In the genomic region with DNA sequence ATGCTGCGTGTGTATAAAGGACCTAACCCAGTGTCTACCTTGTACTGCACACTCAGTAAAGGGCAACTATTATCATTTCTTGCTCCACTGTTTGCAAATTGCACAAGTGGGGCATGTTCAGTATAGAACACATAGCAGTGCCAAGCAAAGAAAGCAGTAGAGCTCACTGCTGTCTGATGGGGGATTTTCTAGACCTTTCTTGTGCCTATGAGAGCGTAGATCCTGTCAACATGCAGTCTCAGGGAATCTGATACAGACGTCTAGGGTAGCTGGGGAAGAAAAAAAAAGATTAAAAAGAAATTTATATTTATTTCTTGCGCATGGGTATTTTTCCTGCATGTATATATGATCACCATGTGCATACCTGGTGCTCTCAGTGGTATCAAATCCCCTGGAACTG, we compare ENCODE assay signal across 10 mouse cellular contexts. TPM values are rescaled to one million over a fixed set of nuclear protein-coding genes. Genes with fewer than 3 reads are reported as not detected.
DNase-seq lines count a peak whose midpoint lies in the region; ATAC-seq and TF ChIP-seq lines count a peak whose summit lies in the region.
"Had no signal": no experiment of that assay in that cellular context is flagged by ENCODE, and none has a peak within 500 bp of the region (broad histone marks: within the 10 kb centered on the region; RNA-seq: fewer than 3 reads in every experiment).

No protein-coding gene starts in this region.

- peak overlapping the region; percentile 63 for H3K27ac ChIP-seq in kidney, adult 2 months (ENCODE audit: insufficient read depth, low read depth, low read length)
- peak overlapping the region; percentile 81 for H3K27ac ChIP-seq in ES-Bruce4 (ENCODE audit: insufficient read depth, low read length)
- H3K27ac ChIP-seq in limb, embryonic 15.5 days: peak overlapping the region; percentile 90
- H3K27ac ChIP-seq: liver, embryonic 15.5 days had no signal

- 86% methylated on average over 4 of the region's 4 CpGs for WGBS in kidney, adult 2 months
- WGBS in limb, embryonic 15.5 days: 83% methylated on average over 4 of the region's 4 CpGs

- TF ChIP-seq EP300 in ES-Bruce4 (IDR thresholded peaks at IDR 0.05; ENCODE audit: insufficient read depth, low read depth, low read length): no peak

- H3K27me3 ChIP-seq in kidney, adult 2 months (replicated peaks; ENCODE audit: control insufficient read depth, insufficient read depth, low read length): no peaks in the 10 kb centered on the region
- H3K27me3 ChIP-seq in ES-Bruce4 (ENCODE audit: control insufficient read depth, insufficient read depth, low read length, poor library complexity, severe bottlenecking): no peaks in the 10 kb centered on the region
- H3K27me3 ChIP-seq in limb, embryonic 15.5 days: no peaks in the 10 kb centered on the region

- H3K9ac ChIP-seq in ES-Bruce4 (ENCODE audit: low read depth, poor library complexity, severe bottlenecking): peak overlapping the region; percentile 70
- H3K9ac ChIP-seq in limb, embryonic 15.5 days: no peak overlapping the region
- H3K9ac ChIP-seq: liver, embryonic 15.5 days had no signal

- H3K36me3 ChIP-seq in kidney, adult 2 months (ENCODE audit: control insufficient read depth, insufficient read depth, low read length): no peaks in the 10 kb centered on the region
- peaks cover 3% of the 10 kb centered on the region; the same call in 1 of the 2 replicates for H3K36me3 ChIP-seq in ES-Bruce4 (ENCODE audit: control insufficient read depth, insufficient read depth, low read length, poor library complexity, severe bottlenecking)
- no peaks in the 10 kb centered on the region for H3K36me3 ChIP-seq in limb, embryonic 15.5 days
- H3K36me3 ChIP-seq: liver, embryonic 15.5 days had no signal

- H3K4me3 ChIP-seq in kidney, adult 2 months (ENCODE audit: insufficient read depth, low read depth, low read length): no peak overlapping the region
- H3K4me3 ChIP-seq in ES-Bruce4 (ENCODE audit: low read depth, low read length): peak overlapping the region; percentile 42
- H3K4me3 ChIP-seq in limb, embryonic 15.5 days: no peak overlapping the region
- H3K4me3 ChIP-seq: liver, embryonic 15.5 days had no signal

- H3K4me2 ChIP-seq in limb, embryonic 15.5 days: no peak overlapping the region
- H3K4me2 ChIP-seq: liver, embryonic 15.5 days had no signal

- peaks cover 3% of the 10 kb centered on the region for H3K4me1 ChIP-seq in kidney, adult 2 months (ENCODE audit: control insufficient read depth, insufficient read depth, low read length)
- peaks cover 13% of the 10 kb centered on the region for H3K4me1 ChIP-seq in ES-Bruce4 (ENCODE audit: control insufficient read depth, insufficient read depth, low read length)
- H3K4me1 ChIP-seq in limb, embryonic 15.5 days: peaks cover 67% of the 10 kb centered on the region

- no peak for TF ChIP-seq POLR2A in kidney, adult 2 months (IDR thresholded peaks at IDR 0.05; ENCODE audit: low read depth, low read length)
- TF ChIP-seq POLR2A in ES-Bruce4 (IDR thresholded peaks at IDR 0.05; ENCODE audit: insufficient read depth, low read length): no peak

- no peak for ATAC-seq in limb, embryonic 15.5 days (ENCODE audit: insufficient number of reproducible peaks, low FRiP score, low TSS enrichment, low read depth)

- TF ChIP-seq CTCF in kidney, adult 2 months (conservative IDR thresholded peaks at IDR 0.05; ENCODE audit: insufficient read depth, insufficient read length, low read depth, low read length): no peak
- TF ChIP-seq CTCF in ES-Bruce4 (IDR thresholded peaks at IDR 0.05; ENCODE audit: low read depth, low read length): no peak

- no peak for DNase-seq in kidney, adult 2 months
- DNase-seq in kidney, postnatal 10 days: no peak
- DNase-seq in B cell, adult 2 months: peak; percentile 22 to 31
- DNase-seq in urinary bladder, adult 18-20 months (ENCODE audit: low spot score in 2 of 2): no peak
- no peak for DNase-seq in cerebellum, adult 9-10 months
- DNase-seq: kidney, adult 9 months; right cerebral cortex, postnatal 4 days had no signal

- H3K9me3 ChIP-seq in ES-Bruce4 (replicated peaks; ENCODE audit: control insufficient read depth, insufficient read depth, low read length, poor library complexity, severe bottlenecking): no peaks in the 10 kb centered on the region; the same call in 1 of the 2 replicates
- H3K9me3 ChIP-seq in limb, embryonic 15.5 days: no peaks in the 10 kb centered on the region
- H3K9me3 ChIP-seq: liver, embryonic 15.5 days had no signal

RNA-seq across cellular contexts. Expression of a gene that starts 14.4 kb away (rescaled TPM):
- 2.9 and 3.6 TPM in 2 replicates for polyA plus RNA-seq in kidney, adult 2 months (2012; rRNA removed)
- polyA plus RNA-seq in ES-Bruce4 (2011; ENCODE audit: insufficient read depth, insufficient read length, low read depth, missing spikeins): 51.2 and 51.6 TPM in 2 replicates
- 12.1 and 12.2 TPM in 2 replicates for polyA plus RNA-seq in limb, embryonic 15.5 days (2015; fragmentation: Nextera tagmentation; extraction: Ambion mirVana)

RNA-seq across cellular contexts. Expression of a gene that starts 18.0 kb away (rescaled TPM):
- polyA plus RNA-seq in kidney, adult 2 months (2012; rRNA removed): 9.6 and 14.2 TPM in 2 replicates
- 5.5 TPM in 1 of 2 replicates, not detected in the other for polyA plus RNA-seq in ES-Bruce4 (2011; ENCODE audit: insufficient read depth, insufficient read length, low read depth, missing spikeins)
- polyA plus RNA-seq in limb, embryonic 15.5 days (2015; fragmentation: Nextera tagmentation; extraction: Ambion mirVana): 2.8 and 3.3 TPM in 2 replicates

Comparison
In these comparisons a context has a peak if more than half of its experiments do, and no peak if none do; other contexts are left out.
1. DNase-seq: peak in B cell, adult 2 months (2 of 2); none in kidney, adult 2 months (single experiment), kidney, postnatal 10 days (single experiment), urinary bladder, adult 18-20 months (0 of 2) and cerebellum, adult 9-10 months (single experiment).
2. Peak in every context shown above with its lines, with median percentiles within 50 percentile points of each other: H3K27ac ChIP-seq.